Mouse (Mus musculus) embryonic stem cell, embryonic (primary cell): ENCODE measurements around the gene Rcor2.

ENCODE experiments used
- CTCF ChIA-PET, 4 experiments: fragments of 300-600 bp in 2 of 4; fragments of 350-600 bp in 2 of 4; sonication (Branson Sonifier 250); formaldehyde crosslinking; loops; one replicate each; lab custom pipeline; 2022; ENCODE audit warnings: inconsistent platforms in 2 of 4; lab: Charles Lee
- POLR2A ChIA-PET, 4 experiments: fragments of 300-600 bp in 2 of 4; fragments of 350-600 bp in 2 of 4; sonication (Branson Sonifier 250); formaldehyde crosslinking; loops; one replicate each; lab custom pipeline; 2022; ENCODE audit warnings: antibody characterized with exemption in 4 of 4, inconsistent platforms in 1 of 4; lab: Charles Lee

The Rcor2 gene

GRCm38 (mm10) chr19:7291958-7292709 lies 25.0 kb downstream of the Rcor2 start:
- ChIA-PET CTCF (interaction anchor here in 1 of 4 experiments (1.5 kb wide), 1 partner anchor 13 kb away, joined by 4 read pairs; no protein-coding TSS in a partner anchor), POLR2A (interaction anchor here (0.6 to 3.7 kb wide), 16 partner anchors 9 to 312 kb away, joined by 3 to 15 read pairs (median 4); partner anchors contain the start of gene Rcor2 (in 1 of the 4))

GRCm38 (mm10) chr19:7294098-7294876 lies 27.2 kb downstream of the Rcor2 start:
- ChIA-PET CTCF (interaction anchor here in 3 of 4 experiments (0.5 to 1.3 kb wide), 8 partner anchors 13 to 124 kb away, joined by 3 to 6 read pairs (median 3); partner anchors contain the start of gene Rcor2 (in 1 of the 3)), POLR2A (interaction anchor here in 3 of 4 experiments (0.6 to 3.7 kb wide), 25 partner anchors 9 to 128 kb away, joined by 3 to 15 read pairs (median 4); partner anchors contain the start of genes Mark2 (in 1 of the 3), Otub1 (in 1 of the 3) and Rcor2 (in 1 of the 3))

- ChIA-PET POLR2A (interaction anchor here in 3 of 4 experiments (0.6 to 3.7 kb wide), 12 partner anchors 9 to 73 kb away, joined by 3 to 15 read pairs (median 3); partner anchors contain the start of gene Mark2 (in 1 of the 3)), CTCF (interaction anchor here in 3 of 4 experiments (1.0 to 1.3 kb wide), 4 partner anchors 12 to 58 kb away, joined by 3 read pairs; no protein-coding TSS in a partner anchor)
Measured at GRCm38 (mm10) chr19:7295071-7295658, 28.0 kb downstream of the Rcor2 start.

GRCm38 (mm10) chr19:7295959-7296358 lies 28.8 kb downstream of the Rcor2 start:
- ChIA-PET CTCF (interaction anchor here in 1 of 4 experiments (1.2 kb wide), 1 partner anchor 27 kb away, joined by 3 read pairs; no protein-coding TSS in a partner anchor), POLR2A (interaction anchor here in 3 of 4 experiments (0.6 to 1.4 kb wide), 9 partner anchors 9 to 74 kb away, joined by 3 to 5 read pairs (median 3); partner anchors contain the start of gene Mark2 (in 1 of the 3))

GRCm38 (mm10) chr19:7299052-7299451 lies 31.9 kb downstream of the Rcor2 start:
- CTCF ChIA-PET: interaction anchor here in 1 of 4 experiments (0.7 kb wide), 1 partner anchor 34 kb away, joined by 3 read pairs; no protein-coding TSS in a partner anchor
- POLR2A ChIA-PET: interaction anchor here in 2 of 4 experiments (1.0 to 1.3 kb wide), 4 partner anchors 11 to 32 kb away, joined by 3 to 4 read pairs (median 4); partner anchors contain the start of gene Rcor2 (in 1 of the 2)

GRCm38 (mm10) chr19:7300078-7300477 lies 33.0 kb downstream of the Rcor2 start:
- ChIA-PET POLR2A (interaction anchor here in 2 of 4 experiments (0.6 to 3.1 kb wide), 9 partner anchors 11 to 32 kb away, joined by 3 to 16 read pairs (median 4); no protein-coding TSS in a partner anchor), CTCF (interaction anchor here in 1 of 4 experiments (1.0 kb wide), 1 partner anchor 30 kb away, joined by 4 read pairs; no protein-coding TSS in a partner anchor)

GRCm38 (mm10) chr19:7301647-7302492 lies 34.7 kb downstream of the Rcor2 start:
- POLR2A ChIA-PET: interaction anchor here in 3 of 4 experiments (0.6 to 4.1 kb wide), 23 partner anchors 8 to 180 kb away, joined by 3 to 17 read pairs (median 4); no protein-coding TSS in a partner anchor
- CTCF ChIA-PET: interaction anchor here in 2 of 4 experiments (0.7 kb wide), 2 partner anchors 13 to 40 kb away, joined by 3 read pairs; no protein-coding TSS in a partner anchor

GRCm38 (mm10) chr19:7302493-7302797 lies 35.3 kb downstream of the Rcor2 start:
- ChIA-PET POLR2A (interaction anchor here in 3 of 4 experiments (0.6 to 4.1 kb wide), 19 partner anchors 7 to 327 kb away, joined by 3 to 17 read pairs (median 5); no protein-coding TSS in a partner anchor), CTCF (interaction anchor here in 2 of 4 experiments (0.7 kb wide), 2 partner anchors 14 to 40 kb away, joined by 3 read pairs; no protein-coding TSS in a partner anchor)

- ChIA-PET POLR2A (interaction anchor here in 2 of 4 experiments (0.7 to 4.1 kb wide), 10 partner anchors 9 to 38 kb away, joined by 3 to 17 read pairs (median 4); partner anchors contain the start of gene Mark2 (in 1 of the 2)), CTCF (no interaction called here)
Measured at GRCm38 (mm10) chr19:7303796-7304195, 36.7 kb downstream of the Rcor2 start.

GRCm38 (mm10) chr19:7304801-7305200 lies 37.7 kb downstream of the Rcor2 start:
- ChIA-PET CTCF (interaction anchor here in 1 of 4 experiments (0.6 kb wide), 1 partner anchor 115 kb away, joined by 3 read pairs; no protein-coding TSS in a partner anchor), POLR2A (interaction anchor here in 3 of 4 experiments (0.8 to 4.4 kb wide), 16 partner anchors 9 to 308 kb away, joined by 3 to 24 read pairs (median 3); partner anchors contain the start of gene Mark2 (in 1 of the 3))

GRCm38 (mm10) chr19:7305380-7306310 lies 38.5 kb downstream of the Rcor2 start:
- ChIA-PET CTCF (interaction anchor here in 2 of 4 experiments (0.6 to 0.7 kb wide), 3 partner anchors 12 to 1287 kb away, joined by 3 to 7 read pairs (median 6); no protein-coding TSS in a partner anchor), POLR2A (interaction anchor here in 3 of 4 experiments (0.8 to 4.4 kb wide), 26 partner anchors 8 to 309 kb away, joined by 3 to 24 read pairs (median 3); partner anchors contain the start of genes Cox8a (in 1 of the 3), Mark2 (in 1 of the 3) and Rcor2 (in 1 of the 3))

GRCm38 (mm10) chr19:7306968-7307367 lies 39.8 kb downstream of the Rcor2 start:
- POLR2A ChIA-PET: interaction anchor here (0.7 to 4.4 kb wide), 19 partner anchors 9 to 300 kb away, joined by 3 to 24 read pairs (median 3); partner anchors contain the start of genes Cox8a (in 1 of the 4), Lgals12 (in 1 of the 4), Mark2 (in 1 of the 4) and Rcor2 (in 1 of the 4)

GRCm38 (mm10) chr19:7307995-7308770 lies 41.1 kb downstream of the Rcor2 start:
- ChIA-PET POLR2A (interaction anchor here (0.5 to 4.4 kb wide), 22 partner anchors 8 to 213 kb away, joined by 3 to 24 read pairs (median 3); no protein-coding TSS in a partner anchor), CTCF (interaction anchor here in 2 of 4 experiments (0.6 to 1.3 kb wide), 5 partner anchors 13 to 1375 kb away, joined by 3 read pairs; no protein-coding TSS in a partner anchor)

More at GRCm38 (mm10) chr19:7306968-7307367, 39.8 kb downstream of the Rcor2 start:
- CTCF ChIA-PET: interaction anchor here in 1 of 4 experiments (1.3 kb wide), 1 partner anchor 12 kb away, joined by 3 read pairs; no protein-coding TSS in a partner anchor
